Mouse (Mus musculus) gastrocnemius, postnatal 10 days (tissue): ENCODE measurements around the gene Bves. TPM values are rescaled to one million over a fixed set of nuclear protein-coding genes. Genes with fewer than 3 reads are reported as not detected.
A peak's percentile ranks its signal among the peaks of the same experiment; 100 is the strongest.
"Not testable (repeated sequence)": the region's sequence is repeated elsewhere in the genome, so short reads cannot be mapped to it uniquely, and the experiment has no call there.

Experiments used
- DNase-seq: peaks from one replicate; pipeline ENCODE4 v3.0.0; 2021; ENCODE audit warnings: mixed read lengths
- long read RNA-seq, 2 experiments: library from polyadenylated mRNA; stranded (forward); transcript quantifications; one replicate each; pipeline ENCODE4 v2.0.0; 2021
- total RNA-seq, 2 experiments: library from RNA; stranded (reverse); gene quantifications; 2 replicates each; pipeline ENCODE4 v1.2.3; 2021

Bves gene
- total RNA-seq = 10 to 100 TPM; 34.0 to 41.2 TPM
- long read RNA-seq, experiment 1, full-length matches to known transcripts = 65 of 111 reads
- long read RNA-seq, experiment 1, partial matches to known transcripts = 27 of 111 reads
- long read RNA-seq, experiment 1, other reads (novel, unspliced or antisense) = 19 of 111 reads
- long read RNA-seq, experiment 2, full-length matches to known transcripts = 64 of 122 reads
- long read RNA-seq, experiment 2, partial matches to known transcripts = 22 of 122 reads
- long read RNA-seq, experiment 2, other reads (novel, unspliced or antisense) = 36 of 122 reads

DNA sequence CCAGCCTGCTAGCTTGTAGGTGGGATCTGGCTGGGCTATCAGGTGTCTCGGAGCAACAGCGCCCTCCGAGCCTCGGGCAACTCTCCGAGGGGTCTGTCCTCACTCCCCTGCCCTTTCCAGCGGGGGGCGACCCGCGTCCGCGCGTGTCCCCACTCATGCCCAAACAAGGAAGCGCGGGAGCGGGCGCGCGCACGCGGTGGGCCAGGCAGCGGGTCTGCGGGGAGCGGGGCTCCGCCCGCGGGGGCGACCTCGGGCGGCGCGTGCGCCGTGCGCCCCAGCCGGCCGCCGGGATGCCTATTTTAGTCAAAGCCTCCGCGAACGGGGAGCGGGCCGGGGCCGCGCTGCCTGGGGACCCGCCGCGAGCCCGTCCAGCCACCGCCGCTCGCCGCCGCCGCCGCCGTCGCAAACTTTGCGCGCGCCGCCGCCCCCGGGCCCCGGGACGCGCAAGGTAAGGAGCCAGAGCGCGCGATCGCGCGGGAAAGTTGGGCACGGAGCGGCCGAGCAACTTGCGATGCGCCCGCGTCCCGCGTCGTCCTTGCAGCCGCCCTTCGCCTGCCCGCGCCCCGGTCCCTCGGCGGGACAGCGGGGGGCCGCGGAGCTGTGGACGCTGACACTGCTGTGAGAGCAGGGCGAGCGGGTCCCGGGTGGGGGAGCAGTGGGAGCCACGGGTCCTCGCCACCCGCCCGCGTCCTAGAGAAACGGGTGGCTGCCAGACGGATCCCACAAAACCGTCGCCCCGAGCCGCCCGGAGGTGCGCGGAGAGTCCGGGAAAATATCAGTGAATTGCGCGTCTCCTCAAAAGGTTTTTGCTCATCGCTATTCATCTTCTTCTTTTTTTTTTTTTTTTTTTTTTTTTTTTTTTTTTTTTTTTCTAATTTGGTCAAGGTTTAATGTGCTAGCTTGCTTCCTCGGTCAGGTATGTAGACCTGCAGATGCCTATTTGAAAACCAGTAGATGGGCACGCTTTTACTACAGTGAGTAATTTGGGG lies at the start of gene Bves:
Gene Bves (plus strand): TSS at position 339 of the 989 bp plus-strand sequence.
- peak; percentile 64 for DNase-seq

DNA sequence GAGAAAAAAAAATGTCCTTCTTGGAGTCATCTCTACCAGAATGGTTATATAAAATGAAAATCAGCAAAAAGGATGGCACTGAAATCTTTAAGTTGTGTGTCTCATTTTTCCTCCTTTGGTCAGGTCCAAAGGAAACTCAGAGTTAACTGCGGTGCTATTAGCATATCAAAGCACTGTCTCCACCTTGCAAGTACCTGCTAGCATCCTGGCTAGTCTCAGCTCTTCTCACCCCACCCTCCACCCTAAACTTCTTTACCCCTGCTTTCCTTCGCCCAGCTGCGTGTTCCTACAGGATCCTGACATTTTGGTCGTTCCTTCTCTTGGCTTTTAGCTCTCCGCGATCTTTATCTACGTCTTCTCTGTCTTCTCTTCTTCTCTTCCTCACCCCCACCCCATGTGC lies 47.2 kb upstream of the Bves start:
- DNase-seq = no peak

- peak; percentile 69 for DNase-seq
These were observed 46.1 kb upstream of the Bves start for GRCm38 (mm10) chr10:45289218-45290105.

- DNase-seq = no peak
These were observed 45.0 kb upstream of the Bves start for GRCm38 (mm10) chr10:45290618-45291017.

DNA sequence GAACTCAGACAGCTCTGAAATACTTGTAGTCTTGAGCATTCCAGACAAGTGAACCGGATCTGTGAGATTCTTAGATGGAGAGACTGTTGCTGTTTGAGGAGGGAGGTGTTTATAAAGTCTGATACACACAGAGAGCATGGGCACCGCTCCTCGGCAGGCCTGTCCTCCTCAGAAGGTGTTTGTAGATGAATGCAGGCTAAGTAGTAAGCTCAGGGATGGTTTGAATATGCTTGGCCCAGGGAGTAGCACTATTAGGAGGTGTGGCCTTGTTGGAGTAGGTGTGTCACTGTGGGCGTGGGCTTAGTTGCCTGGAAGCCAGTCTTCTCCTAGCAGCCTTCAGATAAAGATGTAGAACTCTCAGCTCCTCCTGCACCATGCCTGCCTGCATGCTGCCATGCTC lies 43.4 kb upstream of the Bves start:
- not testable (repeated sequence) for DNase-seq

- DNase-seq = no peak
These were observed 40.5 kb upstream of the Bves start for GRCm38 (mm10) chr10:45295093-45295492.

- no peak for DNase-seq
These were observed 37.1 kb upstream of the Bves start for GRCm38 (mm10) chr10:45298503-45298902.

GRCm38 (mm10) chr10:45299509-45299908 lies 36.1 kb upstream of the Bves start:
- DNase-seq = no peak

DNA sequence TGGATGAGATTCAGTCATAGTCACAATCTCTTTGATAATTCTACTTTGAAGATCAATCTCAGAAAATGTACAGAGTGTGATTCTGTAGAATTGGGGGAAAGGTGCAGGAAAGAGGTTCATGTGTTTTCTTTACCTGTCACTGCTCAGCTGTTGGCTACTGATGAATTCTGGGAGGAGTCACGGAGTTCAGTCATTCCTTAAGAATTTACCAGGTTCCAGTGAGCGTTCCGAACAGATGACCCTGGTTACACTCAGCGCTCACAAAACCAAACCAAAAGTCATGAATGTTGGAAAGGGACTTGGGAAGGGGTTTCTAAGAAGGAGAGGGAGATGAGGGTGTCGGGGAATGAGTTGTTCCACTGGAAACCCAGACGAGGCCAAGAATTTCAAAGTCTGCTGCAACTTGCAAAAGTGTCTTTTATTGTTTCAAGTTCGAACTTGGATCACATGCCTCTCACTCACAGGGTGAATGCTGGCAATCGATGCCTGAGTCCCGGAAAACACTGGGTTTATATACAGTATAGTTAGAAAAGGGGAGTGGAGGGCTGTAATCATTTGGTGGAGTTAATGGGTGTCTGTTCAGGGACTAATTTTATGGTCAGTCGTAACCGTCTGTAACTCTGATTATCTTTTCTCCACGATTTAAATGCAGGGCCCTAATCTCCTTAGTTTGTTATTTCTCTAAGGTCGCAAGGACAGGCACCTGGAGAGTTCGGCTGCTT lies 32.1 kb upstream of the Bves start:
- no peak for DNase-seq

DNA sequence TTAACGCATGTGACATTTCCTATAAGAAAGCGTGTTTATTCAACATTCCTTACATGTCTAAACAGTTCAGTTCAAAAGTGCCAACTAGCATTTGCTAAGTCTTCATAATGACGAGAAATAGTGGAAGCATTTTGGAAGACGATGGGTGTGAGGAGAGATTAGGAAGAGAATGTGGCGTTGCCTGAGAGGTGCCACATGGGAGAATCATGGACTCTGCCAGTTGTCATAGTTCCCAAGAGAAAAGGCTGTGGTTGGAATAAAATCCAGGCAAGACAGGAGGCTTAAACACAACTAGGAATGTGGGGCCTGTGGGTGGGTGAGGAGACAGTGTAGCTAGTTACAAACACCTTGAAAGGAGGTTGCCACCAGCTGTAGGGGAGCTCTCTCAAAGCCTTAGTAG lies 30.4 kb upstream of the Bves start:
- no peak for DNase-seq

GRCm38 (mm10) chr10:45311129-45311528 lies 24.4 kb upstream of the Bves start:
- no peak for DNase-seq

GRCm38 (mm10) chr10:45311624-45312023 lies 23.9 kb upstream of the Bves start:
- DNase-seq = peak; percentile 50

- no peak for DNase-seq
These were observed 20.7 kb upstream of the Bves start for GRCm38 (mm10) chr10:45314865-45315264.

DNA sequence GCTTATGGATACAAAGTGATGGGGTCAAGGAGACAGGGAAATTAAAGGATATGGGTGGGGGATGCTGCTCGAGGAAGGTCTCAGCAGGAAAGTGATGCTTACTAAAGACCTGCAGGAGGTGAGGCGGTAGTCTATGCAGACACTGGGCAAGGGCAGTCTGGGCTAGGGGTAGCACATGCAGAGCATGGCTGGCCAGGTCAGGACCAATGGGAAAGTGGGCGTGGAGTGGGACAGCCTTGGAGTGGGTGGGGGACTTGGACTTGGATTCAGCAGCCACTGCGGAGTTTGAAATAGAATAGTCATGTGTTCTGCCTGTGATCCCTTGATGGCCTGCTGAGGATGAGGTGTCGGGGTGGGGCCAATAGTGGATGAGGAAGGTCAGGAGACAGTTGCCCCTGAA lies 16.6 kb upstream of the Bves start:
- DNase-seq = no peak

GRCm38 (mm10) chr10:45320296-45320695 lies 15.3 kb upstream of the Bves start:
- no peak for DNase-seq

- DNase-seq = no peak
These were observed 11.4 kb upstream of the Bves start for GRCm38 (mm10) chr10:45324159-45324558.

GRCm38 (mm10) chr10:45328196-45329000 lies 7.2 kb upstream of the Bves start:
- DNase-seq = no peak

GRCm38 (mm10) chr10:45334925-45335324 lies 647 bp upstream of the Bves start:
- DNase-seq = no peak

- DNase-seq = no peak
These were observed 3.5 kb downstream of the Bves start for GRCm38 (mm10) chr10:45339106-45339505.

- DNase-seq = no peak
These were observed 8.8 kb downstream of the Bves start for GRCm38 (mm10) chr10:45344381-45344780.

GRCm38 (mm10) chr10:45345217-45345616 lies 9.6 kb downstream of the Bves start:
- no peak for DNase-seq
